Mouse (Mus musculus): ENCODE data around the gene Bcl7a.

Bcl7a gene

GRCm38 (mm10) chr5:123416566-123417518 is 73.2 kb downstream of the Bcl7a start:
- no peak for DNase-seq (ENCODE audit: low spot score)

GRCm38 (mm10) chr5:123423885-123424284 is 80.3 kb downstream of the Bcl7a start:
- no peak for DNase-seq (ENCODE audit: low spot score)
